Mouse (Mus musculus) frontal cortex, adult 2 months (tissue): ENCODE measurements at regions not wholly inside any gene's neighbourhood (a gene's known extent, or its start where the extent isn't known, plus 50 kb on each side); places are given as distances from the start of the nearest gene placed in this dataset.
A peak's percentile ranks its signal among the peaks of the same experiment; 100 is the strongest.

ENCODE experiments used
- DNase-seq, 2 experiments: peaks; one replicate each; pipeline ENCODE4 v3.0.0; 2022; ENCODE audit warnings: low spot score in 1 of 2; ENCODE audit errors: extremely low spot score in 1 of 2

DNA sequence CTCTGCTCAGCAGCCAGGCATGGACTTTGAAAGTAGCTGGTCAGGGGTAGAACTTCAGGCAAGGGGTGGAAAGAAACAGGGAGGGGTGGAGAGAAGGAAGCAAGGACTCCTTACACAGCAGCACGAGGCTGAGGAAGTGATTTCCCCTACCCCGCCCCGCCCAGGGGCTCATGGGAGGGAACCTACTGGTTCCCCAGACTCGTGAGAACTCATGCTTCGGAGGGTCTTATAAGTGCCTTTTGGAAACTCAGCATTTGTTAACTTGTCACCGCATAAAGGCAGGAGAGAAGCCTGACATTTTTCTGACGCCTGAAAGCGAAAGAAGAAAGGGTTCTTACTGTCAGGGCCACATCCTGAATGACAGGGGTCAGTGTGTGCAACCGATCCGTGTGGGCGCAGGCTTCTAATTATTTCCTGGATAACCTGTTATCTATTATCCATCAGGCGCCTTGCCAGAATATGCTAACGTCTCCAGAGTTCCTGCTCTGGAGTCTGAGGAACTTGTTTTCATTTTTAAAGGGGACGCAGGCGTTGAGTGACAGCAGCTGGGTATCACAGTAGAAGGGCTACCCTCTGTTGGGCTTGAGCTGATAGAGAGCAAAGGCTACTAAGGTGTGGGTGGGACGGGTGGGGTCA, 98.2 kb upstream of the Max start:
- no peak for DNase-seq

DNA sequence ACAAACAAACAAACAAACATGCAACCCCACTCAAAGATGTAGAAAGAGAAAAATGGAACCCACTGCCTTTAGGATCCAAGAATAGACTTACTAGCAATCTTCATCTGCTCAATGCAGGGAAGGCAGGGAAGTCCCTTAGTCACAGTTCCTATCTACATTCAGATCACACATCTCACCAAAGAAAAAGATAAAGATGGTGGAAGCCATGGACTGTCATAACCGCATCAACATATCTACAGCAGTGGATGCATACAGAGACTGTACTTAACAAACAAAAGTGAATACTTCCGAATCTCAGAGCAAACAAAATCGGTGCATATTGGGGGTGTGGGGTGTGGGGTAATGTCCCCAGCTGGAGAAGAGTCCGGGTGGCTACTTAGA, 97.7 kb upstream of the Max start:
- no peak for DNase-seq

DNA sequence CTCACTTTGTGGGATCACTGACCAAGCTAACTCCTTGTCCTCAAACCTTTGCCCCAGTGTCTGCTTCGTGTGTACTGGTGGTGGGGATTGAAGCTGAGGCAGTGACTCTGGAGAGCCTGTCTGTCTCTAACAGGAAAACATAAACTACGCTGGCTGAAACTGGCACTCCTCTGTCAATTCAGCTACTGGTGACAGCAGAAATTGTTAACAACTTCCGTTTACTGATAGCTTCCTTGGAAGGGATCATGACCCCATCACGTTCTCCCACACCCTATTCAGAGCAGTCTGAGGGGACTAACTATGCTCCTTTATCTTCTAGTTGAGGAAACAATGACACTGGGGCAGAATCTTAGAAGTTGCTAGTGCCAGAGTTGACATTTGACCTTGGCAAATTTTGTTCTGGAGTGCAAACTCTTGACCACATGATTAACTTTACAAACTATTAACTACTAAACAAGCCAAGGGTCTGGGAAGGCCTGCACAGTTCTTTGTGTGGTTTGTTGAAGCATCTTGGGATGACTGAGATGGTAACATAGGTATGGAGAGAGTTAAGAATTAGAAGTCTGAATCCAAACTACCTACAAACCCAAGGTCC, 96.7 kb upstream of the Max start:
- DNase-seq: no peak

DNA sequence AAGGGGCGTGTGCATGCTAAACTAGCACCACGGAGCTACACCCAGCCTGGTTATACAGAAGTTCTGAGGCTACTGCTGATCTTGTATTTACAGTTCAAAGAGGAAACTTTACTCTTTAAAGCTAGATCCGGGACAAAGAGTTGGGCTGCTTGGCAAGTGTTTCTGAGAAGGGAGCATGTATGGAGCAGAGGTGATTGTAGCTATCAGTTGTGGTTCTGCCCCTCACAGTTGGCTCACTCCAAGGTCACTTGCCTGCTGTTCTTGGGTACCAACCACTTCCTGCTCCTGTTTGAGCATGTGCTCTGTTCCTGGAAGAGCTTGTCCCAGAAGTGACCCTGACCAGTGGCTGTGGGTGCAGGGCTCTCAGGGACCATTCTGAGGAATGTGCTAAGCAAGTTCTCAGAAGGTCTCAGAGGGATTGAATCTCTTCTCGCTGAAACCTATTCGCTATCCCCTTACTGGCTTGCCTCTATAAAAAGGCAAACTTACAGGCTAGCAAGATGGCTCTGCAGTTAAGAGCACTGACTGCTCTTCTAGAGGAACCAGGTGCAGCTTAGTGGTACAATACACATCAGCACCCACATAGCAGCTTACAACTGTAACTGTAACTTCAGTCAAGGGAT, 94.9 kb upstream of the Max start:
- DNase-seq: no peak

DNA sequence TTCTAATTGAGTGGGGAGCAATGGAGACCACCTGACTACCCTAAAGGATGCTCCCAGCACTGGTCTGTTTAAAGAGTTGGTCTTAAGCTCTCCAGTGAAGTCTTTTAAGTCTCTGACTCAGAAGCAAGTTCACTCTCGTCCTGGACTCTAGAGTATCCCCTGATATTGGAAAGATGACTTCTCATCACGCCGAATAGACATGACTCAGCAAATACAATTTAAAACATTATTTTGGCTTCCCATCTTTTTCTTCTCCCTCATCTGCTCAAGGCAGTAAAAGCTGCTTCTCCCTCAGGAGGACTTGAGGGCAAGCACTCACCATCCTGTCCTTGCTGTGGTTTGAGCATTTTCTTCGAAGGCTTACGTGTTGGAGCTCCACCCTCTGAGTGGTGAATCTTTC, 92.7 kb upstream of the Max start:
- DNase-seq: no peak

DNA sequence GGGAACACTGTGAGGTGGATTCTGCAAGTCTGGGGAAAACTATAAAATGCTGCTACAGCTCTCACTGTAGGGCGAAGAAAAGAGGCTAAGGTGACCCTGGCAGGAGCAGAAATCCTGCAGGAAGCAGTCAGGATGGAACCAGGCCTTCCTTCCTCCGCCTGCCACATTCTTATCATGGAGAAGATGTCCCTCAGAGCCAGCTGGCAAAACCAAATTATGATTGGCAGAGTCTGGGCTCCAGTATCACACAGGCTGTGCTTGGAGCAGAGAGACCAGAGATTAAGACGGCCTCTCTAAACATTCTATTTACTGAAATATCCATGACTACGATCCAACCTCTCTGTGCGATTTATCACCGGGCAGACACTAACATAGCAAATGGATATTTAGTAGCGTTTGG, 92.2 kb upstream of the Max start:
- DNase-seq: no peak

DNA sequence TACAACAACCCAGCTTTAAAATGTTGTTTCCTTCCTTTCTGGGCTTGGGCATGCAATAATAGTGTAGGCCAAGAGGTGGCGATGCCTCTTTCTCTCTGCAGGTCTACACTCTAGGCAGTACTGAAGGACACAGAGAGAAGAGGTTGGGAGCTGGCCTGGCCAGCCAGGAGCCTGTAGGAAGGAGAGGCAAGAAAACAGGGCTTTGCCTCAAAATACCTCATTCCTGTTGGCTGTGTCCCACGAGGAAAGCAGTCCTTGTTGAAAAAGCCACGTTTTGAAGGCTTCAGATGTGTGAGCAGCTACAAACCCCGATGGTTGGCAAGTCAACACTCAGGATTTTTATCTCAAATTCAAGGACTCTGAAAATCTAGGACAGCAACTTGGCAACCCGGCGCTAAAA, 90.9 kb upstream of the Max start:
- peak; percentile 7 to 66 for DNase-seq

DNA sequence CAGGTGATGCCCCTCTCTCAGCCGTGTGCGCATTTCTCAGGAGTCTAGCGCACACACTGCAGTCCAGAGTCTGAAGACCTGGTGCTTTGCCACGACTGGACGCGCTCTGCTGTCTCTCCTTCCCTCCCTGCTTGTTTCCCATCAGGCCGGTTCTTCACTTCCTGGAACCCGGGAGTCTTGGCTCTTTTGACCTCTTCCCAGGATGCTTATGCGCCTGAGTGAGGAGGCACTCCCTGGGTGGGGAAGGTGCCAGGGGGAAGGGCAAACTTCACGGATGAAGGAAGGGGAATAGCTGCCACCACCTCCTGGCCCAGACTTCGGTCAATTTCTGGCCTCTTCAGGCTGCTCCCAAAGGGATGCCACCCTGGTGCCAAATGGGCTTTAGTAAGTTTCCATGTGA, 86.4 kb upstream of the Max start:
- no peak for DNase-seq

DNA sequence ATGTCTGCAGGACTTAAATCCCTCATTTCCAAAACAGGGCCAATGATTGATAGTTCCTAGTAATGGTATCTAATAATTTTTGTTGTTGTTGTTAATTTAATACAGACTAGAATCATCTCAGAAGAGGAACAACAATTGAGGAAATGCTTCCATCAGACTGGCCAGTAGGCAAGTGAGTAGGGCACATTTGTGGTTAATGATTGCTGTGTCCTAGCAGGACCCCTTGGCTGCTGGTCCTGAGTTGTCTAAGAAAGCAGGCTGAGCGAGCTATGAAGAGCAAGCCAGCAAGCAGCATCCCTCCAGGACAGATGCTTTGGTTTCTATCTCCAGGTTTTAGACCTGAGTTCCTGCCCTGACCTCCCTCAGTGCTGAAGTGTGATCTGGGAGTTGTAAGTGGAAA, 85.3 kb upstream of the Max start:
- no peak for DNase-seq

DNA sequence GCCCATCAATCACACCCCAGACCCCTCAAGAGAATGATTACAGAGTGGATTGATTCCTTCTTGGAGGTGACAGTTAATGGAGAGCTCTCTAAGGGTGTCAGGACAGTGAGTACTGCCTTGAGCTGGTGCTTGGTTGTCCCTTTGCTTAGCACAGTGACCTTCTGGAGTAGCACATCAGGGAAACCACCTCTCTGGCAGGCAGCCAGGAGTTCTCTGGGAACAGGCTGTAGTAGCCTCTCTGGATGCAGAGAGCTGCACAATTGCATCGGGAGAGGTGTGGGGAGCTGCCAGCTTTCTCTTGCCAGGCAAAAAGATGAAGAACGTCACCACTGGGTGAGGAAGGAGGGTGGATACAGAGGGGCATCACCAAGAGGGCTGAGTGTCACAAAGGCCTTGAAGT, 84.0 kb upstream of the Max start:
- no peak for DNase-seq

DNA sequence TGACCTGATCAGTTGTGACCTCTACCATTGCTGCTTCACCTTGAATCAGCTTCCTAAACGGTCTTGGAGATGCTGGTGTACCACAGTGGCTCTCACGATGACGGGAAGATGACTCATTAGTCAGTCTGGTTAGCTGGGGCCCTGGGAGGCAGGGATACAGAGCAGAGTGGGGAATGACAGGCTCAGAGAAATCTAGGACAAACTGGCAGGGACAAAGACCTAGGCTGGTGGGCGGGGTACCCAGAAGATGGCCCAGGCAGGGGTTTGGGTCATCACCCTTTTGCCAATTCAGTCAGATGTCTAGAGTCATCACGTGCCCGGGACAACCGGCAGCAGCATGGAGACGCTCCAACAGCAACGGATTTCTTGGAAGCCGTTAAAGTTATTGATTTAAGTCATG, 83.4 kb upstream of the Max start:
- no peak for DNase-seq

DNA sequence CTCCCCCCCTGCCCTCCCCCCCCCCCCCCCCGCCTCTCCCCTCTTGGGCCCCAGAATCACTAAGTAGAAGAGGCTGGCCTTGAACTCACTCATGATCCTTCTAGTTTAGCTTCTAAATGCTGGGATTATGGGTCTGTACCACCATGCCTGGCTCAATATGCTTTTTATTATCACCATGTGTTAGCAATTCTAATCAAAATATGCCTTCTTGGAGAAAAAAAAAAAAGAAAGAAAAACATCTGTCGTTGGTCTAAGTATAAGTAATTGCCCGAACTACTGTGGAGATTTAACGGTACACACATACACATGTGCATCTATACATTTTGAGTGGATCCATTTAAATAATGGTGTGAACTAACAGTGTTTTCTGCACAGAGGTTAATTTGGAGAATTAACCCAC, 80.4 kb upstream of the Max start:
- DNase-seq: no peak

DNA sequence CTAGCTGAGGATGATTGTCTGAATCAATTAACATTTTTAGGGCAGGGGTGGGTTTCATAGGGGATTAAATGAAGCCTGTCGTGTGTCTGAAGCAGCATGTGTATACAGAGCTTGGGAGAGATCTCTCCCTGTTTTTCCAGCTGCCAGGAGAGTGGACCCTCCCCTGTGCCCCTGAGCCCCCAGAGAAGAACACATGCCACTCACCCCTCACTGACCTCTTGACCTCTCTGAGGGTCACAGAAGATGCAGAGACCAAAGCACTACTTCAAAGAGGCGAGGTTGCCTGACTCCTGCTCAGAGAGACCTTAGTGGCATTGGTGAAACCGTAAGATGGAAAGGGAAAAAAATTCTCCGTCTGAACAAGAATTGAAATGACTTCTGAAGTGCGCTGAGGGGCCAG, 79.1 kb upstream of the Max start:
- no peak for DNase-seq

DNA sequence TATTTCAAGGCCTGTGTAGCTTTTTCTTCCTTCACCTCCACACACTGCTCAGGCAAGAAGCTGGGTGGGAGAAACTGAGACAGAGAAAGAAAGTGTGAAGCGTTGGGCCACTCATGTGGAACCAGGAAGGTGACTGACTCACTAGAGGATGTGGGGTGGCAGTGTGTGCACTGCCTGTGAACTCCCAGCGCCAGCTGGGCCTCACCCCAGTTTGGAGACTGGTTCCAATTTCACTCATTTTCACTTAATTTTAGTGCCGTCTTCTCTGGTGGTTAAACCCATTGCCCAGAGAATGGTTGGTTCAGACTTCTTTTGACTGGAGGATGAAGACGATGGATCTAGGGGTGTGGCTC, 77.9 kb upstream of the Max start:
- DNase-seq: no peak

DNA sequence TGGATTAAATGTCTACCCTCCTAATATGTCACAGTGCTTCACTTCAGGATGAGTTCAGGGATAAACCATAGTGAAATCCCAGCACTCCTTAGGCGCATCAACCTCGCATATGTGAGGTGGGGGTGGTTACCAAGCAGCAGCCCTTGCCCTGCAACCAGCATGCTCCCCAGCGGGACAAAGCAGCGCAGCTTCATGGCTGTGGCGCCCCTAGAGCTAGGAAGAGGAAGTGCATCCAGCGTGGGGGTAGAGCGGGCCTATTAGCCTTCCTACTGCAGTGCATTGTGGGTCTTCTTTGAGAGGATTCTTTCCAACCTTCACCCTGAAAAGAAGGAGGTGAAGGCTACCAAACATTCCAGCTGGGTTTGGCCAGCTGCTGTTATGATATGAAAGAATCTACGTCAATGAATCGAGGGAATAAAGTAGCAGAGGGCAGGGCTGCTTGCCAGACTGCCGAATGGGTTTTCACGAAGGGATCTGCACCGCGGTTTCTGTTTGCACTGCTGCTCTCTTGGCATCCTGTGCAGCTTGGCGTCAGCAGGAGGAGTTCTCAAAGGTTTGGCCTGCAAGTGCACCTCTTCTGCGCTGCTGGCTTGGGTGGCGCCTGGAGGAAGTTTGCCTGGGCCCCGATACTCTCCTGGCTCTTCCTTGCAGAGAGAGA, 77.4 kb upstream of the Max start:
- DNase-seq: peak in 1 of 2 experiments; percentile 25

DNA sequence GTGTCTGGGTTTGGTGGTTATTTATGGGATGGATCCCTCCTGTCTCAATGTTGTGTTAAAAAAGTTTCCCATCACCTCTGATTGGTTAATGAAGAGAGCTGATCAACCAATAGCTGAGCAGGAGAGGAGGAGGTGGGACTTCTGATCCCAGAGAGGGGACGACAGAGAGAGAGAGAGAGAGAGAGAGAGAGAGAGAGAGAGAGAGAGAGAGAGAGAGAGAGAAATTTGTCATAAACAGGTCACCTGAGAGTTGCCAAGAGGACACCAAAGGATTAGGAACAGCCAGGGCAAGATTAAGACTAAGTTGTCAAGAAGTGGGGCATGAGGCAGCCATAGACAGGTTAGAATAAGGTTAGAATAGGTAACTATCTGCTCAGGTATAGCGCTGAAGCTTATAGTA, 73.7 kb upstream of the Max start:
- DNase-seq: no peak

DNA sequence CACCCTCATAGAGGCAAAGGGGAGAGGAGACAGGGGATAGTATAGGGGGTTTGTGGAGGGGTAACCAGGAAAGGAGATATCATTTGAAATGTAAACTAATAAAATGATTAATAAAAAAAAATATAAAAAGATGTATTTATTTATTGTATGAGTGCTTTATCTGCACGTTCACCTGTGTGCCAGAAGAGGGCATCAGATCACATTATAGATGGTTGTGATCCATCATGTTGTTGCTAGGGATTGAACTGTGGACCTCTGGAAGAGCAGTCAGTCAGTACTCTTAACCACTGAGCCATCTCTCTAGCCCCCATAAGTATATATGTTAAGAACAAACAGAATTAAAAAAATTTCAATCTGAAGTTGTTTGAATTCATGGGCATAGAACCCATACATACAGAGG, 69.4 kb upstream of the Max start:
- no peak for DNase-seq

DNA sequence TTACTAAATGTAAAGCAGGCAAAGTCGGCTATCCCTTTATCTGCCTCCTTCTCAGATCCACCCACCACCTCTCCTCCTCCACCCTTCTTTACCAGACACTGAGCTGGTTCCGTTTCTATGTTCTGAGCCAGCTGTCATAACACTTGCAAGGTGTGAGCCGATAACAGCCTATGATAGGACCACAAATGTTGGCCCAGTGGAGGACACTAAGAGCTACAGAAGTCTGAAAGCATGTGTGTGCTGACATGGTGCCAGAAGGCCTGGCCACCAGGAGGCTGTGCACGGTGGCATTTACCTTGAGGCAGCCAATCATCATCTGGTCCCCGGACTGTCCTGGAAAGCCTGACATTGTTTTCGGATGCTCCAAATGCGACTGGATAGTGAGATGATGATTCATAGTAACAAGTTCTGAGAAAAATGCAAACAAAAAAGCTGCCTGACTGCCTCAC, 63.5 kb upstream of the Max start:
- DNase-seq: peak in 1 of 2 experiments; percentile 36

DNA sequence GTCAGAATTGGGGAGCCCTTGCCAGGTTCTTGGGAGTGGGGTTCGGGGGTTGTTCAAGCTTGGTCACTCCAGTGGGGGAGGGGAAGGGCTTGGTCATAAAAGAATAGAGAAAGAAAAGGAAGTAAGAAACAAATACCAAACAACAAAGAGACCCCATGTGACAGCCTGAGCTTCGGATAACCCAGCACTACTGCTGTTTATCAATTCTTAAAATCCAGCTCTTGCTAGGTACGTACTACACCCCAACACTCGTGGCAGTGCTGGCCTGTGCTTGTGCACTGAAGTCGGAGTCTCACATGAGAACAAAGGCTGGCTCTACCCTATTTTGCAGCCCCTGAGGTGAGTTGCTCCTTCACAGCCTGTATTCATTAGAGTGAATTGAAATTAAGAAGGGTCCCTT, 60.5 kb upstream of the Max start:
- no peak for DNase-seq

DNA sequence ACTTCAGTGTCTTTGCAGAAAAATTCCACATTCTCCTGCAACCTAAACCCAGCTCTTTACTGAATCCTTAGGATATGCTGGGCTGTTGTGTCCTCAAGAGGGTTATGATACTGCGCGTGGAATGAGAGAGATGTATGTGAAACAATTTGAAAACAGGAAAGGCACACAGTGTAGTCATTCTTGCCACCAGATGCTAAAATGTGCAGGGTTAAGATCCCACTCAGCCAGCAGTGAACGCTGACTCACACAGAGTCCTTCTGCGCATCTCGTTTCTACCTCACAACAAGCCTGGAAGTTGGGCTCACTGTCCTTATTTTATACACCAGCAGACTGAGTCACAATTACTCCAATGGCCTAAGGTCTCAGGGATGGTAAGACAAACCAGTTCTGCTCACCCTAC, 59.9 kb upstream of the Max start:
- DNase-seq: peak in 1 of 2 experiments; percentile 38

DNA sequence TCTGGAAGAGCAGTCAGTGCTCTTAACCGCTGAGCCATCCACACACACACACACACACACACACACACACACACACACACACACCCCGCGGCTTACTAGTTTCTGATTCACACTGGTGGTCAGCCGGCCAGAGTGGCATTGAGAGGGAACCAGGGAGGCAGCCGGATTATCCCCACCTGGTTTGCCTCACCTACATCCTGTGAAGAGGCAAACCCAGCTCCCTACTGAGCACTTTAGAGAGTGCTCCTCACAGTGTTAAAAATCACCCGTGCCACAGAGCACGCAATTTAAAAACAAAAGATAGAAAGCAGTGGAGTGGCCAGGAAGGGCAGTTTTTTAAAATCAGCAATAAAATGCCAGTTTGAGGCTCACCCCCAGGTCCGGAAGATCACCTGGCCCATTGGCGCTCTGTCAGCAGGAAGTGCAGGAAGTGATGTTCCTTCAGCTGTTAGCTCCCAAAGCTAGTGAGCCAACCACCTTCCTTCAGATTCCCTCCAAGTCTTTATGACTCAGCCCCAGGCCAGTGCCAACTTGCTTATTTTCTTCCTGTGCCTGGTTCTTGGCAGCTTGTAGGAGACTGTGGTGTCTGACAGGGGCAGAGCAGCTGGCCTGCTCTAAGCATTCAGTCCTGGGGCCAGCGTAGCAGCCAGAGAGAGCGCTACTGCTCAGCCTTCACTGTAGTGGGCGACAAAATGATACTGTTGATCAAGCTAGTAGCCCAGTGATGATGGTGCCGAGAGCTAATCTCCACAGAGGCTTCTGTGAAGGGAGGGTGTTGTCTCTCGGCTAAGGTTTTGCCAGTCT, 57.9 kb upstream of the Max start:
- DNase-seq: peak; percentile 61 to 73
